Mouse (Mus musculus): ENCODE measurements around the gene Ncaph2.

- TF ChIP-seq CTCF (IDR thresholded peaks at IDR 0.05; ENCODE audit: low read depth, low read length) (no peak), POLR2A (IDR thresholded peaks at IDR 0.05; ENCODE audit: borderline replicate concordance, low read depth, low read length) (no peak)
Observed at GRCm38 (mm10) chr15:89404831-89405623, 49.5 kb downstream of the Ncaph2 start.

All from bone marrow macrophage, adult 2 months (primary cell).